Mouse (Mus musculus) ES-E14 (cell line): ENCODE data around the gene Ebf4.

Source experiments
- HCFC1 ChIP-seq: IDR thresholded peaks from 2 replicates; pipeline ENCODE4 v1.6.1; 2012; ENCODE audit warnings: low read length, inconsistent platforms, borderline replicate concordance; ENCODE audit not compliant: insufficient read depth
- MAFK ChIP-seq: IDR thresholded peaks from 2 replicates; pipeline ENCODE4 v1.6.1; 2014; ENCODE audit warnings: mild to moderate bottlenecking, low read depth, low read length, inconsistent platforms; ENCODE audit not compliant: insufficient read depth
- ZNF384 ChIP-seq: IDR thresholded peaks from 2 replicates; pipeline ENCODE4 v1.6.1; 2012; ENCODE audit warnings: low read depth, low read length, inconsistent platforms

DNA sequence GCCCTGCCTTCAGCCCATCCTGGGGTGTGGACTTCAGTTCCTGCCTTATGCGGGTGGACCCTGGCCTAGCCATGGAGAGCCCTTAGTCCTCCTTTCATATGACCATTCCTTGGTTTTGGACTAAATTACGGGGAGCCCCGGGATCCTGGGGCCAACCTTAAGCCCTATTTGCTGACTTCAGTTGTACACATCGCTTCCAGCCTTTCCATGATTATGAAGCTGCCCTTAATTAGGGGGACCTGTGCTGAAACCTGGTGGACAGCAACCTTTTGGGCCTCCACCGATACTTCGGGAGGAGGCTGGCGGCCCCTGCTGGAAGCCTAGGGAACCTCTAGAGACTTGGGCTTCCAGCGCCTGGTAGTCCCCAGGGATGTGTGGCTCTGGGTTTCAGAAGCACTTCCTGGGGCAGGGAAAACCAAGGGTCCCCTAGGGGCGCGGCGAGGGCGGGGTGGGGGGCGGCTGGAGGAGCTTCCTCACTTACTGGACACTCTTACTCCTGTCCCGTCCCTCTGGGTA is 67.6 kb downstream of the Ebf4 start:
- TF ChIP-seq MAFK (no peak), ZNF384 (no peak), HCFC1 (no peak)
